Mouse (Mus musculus): ENCODE data around the gene Cep170b. TPM values are rescaled to one million over a fixed set of nuclear protein-coding genes. Genes with fewer than 3 reads are reported as not detected.

The Cep170b gene
- polyA plus RNA-seq, 1 experiment from 2014 or later, result 26.7 TPM

DNA sequence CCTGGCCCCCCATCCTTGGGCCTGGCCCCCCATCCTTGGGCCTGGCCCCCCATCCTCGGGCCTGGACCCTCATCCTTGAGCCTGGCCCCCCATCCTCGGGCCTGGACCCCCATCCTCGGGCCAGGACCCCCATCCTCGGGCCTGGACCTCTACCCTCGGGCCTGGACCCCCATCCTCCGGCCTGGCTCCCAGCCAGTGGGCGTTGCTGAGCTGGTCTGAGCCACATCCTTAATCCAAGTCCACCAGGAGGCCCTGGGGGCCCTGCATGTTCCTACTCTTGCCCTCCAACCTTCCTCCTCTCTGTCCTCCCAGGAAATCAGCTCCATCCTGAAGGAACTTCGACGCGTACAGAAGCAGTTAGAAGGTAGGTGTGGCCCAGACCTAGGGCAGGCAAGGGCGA is 24.0 kb downstream of the Cep170b start:
- ATAC-seq (ENCODE audit: insufficient number of reproducible peaks, low FRiP score, low TSS enrichment, low read depth), result no peak
- 79% methylated on average over 11 of the region's 11 CpGs for WGBS
- Histone ChIP-seq H3K4me3 (no peak overlapping the region), H3K27ac (no peak overlapping the region), H3K36me3 (peaks cover 46% of the 10 kb centered on the region), H3K4me1 (peaks cover 24% of the 10 kb centered on the region), H3K27me3 (no peaks in the 10 kb centered on the region), H3K4me2 (no peak overlapping the region), H3K9me3 (no peaks in the 10 kb centered on the region), H3K9ac (no peak overlapping the region)

DNA sequence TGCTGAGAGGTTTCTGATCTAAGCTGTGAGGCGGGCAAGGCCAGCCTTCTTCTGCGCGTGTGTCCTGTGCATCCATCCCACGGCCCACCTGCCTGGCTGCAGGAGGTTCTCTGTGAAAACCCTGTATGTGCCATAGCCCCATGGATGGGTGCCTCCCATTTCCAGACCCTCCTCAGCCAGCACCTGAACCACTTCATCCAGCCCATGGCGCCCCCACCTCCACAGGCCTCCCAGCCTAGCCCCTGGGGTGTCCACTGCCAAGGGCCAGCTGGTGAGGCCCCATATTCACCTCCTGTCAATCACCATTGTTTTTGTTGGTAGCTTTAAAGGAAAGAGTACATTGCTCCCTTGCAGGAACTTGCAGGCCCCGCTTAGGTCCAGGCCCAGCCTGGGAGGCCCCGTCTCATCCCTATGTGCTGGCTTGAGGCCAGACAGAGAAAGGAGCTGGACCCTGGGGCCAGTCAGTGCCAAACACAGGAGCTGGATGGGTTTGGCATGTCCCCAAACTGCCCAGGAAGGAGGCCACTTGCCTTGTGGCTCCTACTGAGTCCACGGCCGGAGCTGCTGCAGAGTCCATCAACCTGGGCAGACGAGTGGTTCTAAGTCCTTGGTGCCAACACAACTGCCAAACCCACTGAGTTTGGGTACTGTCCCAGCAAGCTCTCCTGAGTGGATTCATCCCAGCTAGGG is 24.8 kb downstream of the Cep170b start:
- Histone ChIP-seq H3K9me3 (no peaks in the 10 kb centered on the region), H3K27ac (no peak overlapping the region), H3K4me2 (no peak overlapping the region), H3K4me1 (peaks cover 24% of the 10 kb centered on the region), H3K36me3 (peaks cover 37% of the 10 kb centered on the region), H3K9ac (no peak overlapping the region), H3K27me3 (no peaks in the 10 kb centered on the region), H3K4me3 (no peak overlapping the region)
- WGBS, result 88% methylated on average over 10 of the region's 10 CpGs
- ATAC-seq (ENCODE audit: insufficient number of reproducible peaks, low FRiP score, low TSS enrichment, low read depth), result no peak

DNA sequence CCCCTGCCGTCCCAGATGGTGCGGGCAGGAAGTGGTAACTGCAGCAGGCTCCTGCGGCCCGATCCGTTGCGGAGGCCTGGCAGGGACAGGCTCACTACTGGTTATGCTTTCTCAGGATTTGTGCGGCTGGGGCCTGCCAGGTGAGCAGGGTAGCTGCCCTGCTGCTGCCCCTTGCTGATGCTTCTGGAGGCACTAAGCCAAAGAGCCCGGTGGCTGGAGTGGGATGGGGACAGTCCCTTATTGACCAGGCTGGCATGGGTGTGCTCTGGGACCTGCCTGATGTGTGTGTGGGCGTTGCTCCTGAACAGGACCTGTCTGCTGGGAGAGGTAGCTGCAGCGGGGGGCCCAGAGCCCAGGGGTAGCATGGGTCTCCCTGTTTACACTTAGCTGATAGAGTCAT is 25.5 kb downstream of the Cep170b start:
- H3K27me3 ChIP-seq, result no peaks in the 10 kb centered on the region
- 81% methylated on average over 10 of the region's 10 CpGs for WGBS
- H3K9ac ChIP-seq, result no peak overlapping the region
- no peak overlapping the region for H3K4me2 ChIP-seq
- H3K4me3 ChIP-seq, result no peak overlapping the region
- H3K27ac ChIP-seq, result no peak overlapping the region
- no peak for ATAC-seq (ENCODE audit: insufficient number of reproducible peaks, low FRiP score, low TSS enrichment, low read depth)
- peaks cover 31% of the 10 kb centered on the region for H3K36me3 ChIP-seq
- H3K4me1 ChIP-seq, result peaks cover 24% of the 10 kb centered on the region
- H3K9me3 ChIP-seq, result no peaks in the 10 kb centered on the region

DNA sequence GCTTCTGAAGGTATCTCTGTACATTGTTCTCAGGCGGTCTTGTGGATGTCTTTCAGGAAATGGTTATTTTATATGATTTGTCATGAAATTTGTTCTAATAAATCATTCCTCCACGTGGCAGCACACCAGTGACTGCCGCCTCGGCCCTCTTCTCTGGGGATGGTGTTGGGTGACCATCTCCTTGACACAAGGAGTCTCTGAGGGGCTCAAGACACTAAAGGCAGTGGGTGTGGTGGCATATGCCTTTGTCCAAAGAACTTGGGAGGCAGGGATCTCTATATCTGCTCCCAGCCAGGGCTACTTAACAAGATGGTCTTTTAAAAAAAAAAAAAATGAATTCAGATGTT is 26.2 kb downstream of the Cep170b start:
- Histone ChIP-seq H3K27ac (no peak overlapping the region), H3K9ac (0 out of 2 replicates have a peak overlapping the region, but pooled peaks have one; percentile 17), H3K9me3 (no peaks in the 10 kb centered on the region), H3K4me3 (no peak overlapping the region), H3K27me3 (no peaks in the 10 kb centered on the region), H3K36me3 (peaks cover 27% of the 10 kb centered on the region), H3K4me2 (no peak overlapping the region), H3K4me1 (peaks cover 24% of the 10 kb centered on the region)
- no peak for ATAC-seq (ENCODE audit: insufficient number of reproducible peaks, low FRiP score, low TSS enrichment, low read depth)
- 66% methylated on average over 4 of the region's 4 CpGs for WGBS

DNA sequence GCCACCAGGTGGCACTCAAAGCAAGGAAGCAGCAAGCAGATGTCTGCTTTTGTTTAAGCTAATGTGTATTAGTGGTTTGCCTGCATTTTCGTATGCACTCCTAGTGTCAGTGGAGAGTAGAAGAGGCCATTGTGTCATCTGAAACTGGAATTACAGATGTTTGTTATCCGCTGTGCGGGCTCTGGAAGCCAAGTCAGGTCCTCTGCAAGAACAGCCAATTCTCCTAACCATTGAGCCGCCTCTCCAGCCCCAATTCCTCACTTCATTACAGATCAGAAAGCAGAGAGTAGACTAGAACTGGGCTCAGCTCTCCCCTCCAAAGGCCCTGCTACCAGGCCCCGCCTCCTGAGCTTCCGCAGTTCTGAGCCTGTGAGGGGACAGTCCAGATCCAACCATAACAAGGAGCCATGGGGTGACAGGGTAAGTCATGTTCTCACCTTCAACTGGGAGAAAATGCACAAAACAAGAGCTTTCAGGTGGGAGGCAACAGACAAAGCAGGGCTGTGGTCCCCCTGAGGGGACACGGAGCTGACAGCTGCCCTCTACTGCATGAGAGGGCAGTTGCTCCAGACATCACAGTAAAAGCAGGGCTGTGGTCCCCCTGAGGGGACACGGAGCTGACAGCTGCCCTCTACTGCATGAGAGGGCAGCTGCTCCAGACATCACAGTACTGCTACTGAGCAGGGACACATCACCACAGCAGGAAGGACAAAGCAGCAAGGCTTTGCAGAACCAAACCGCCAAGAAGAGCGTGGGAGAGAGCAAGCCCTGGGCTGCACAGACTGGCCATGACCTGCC is 26.8 kb downstream of the Cep170b start:
- no peaks in the 10 kb centered on the region for H3K9me3 ChIP-seq

DNA sequence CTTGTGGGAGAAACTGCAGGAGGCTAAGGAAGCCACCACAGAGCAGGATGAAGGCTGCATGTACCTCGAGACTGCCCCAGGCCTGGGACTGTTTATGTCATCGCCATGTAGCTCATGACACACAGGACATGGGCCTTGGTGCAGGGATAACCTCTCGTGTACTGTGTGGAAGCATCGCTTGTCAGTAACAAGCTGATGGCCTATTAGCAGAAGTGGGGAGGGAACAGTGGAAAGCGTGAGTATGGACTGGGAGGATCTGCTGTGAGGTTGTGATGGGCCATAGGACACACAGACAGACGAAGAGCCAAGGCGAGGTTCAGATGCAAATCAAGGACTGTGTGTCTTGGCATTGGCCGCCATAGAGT is 27.3 kb downstream of the Cep170b start:
- H3K27ac ChIP-seq, result no peak overlapping the region
- no peaks in the 10 kb centered on the region for H3K9me3 ChIP-seq
- H3K4me3 ChIP-seq, result no peak overlapping the region
- H3K9ac ChIP-seq, result no peak overlapping the region; the same call in 1 of the 2 replicates
- peaks cover 27% of the 10 kb centered on the region for H3K36me3 ChIP-seq
- WGBS, result 72% methylated on average over 8 of the region's 8 CpGs
- peaks cover 22% of the 10 kb centered on the region for H3K4me1 ChIP-seq
- H3K4me2 ChIP-seq, result no peak overlapping the region
- H3K27me3 ChIP-seq, result no peaks in the 10 kb centered on the region
- ATAC-seq (ENCODE audit: insufficient number of reproducible peaks, low FRiP score, low TSS enrichment, low read depth), result no peak

More for the DNA sequence above, 26.8 kb downstream of the Cep170b start:
- ATAC-seq (ENCODE audit: insufficient number of reproducible peaks, low FRiP score, low TSS enrichment, low read depth), result peak; percentile 20; the same call in 1 of the 2 replicates
- Histone ChIP-seq H3K4me1 (peaks cover 24% of the 10 kb centered on the region), H3K36me3 (peaks cover 27% of the 10 kb centered on the region), H3K4me3 (no peak overlapping the region), H3K4me2 (peak overlapping the region; percentile 10; the same call in 1 of the 2 replicates), H3K27ac (peak overlapping the region; percentile 72), H3K27me3 (no peaks in the 10 kb centered on the region), H3K9ac (peak overlapping the region; percentile 11; the same call in 1 of the 2 replicates)
- 20% methylated on average over 10 of the region's 10 CpGs for WGBS

DNA sequence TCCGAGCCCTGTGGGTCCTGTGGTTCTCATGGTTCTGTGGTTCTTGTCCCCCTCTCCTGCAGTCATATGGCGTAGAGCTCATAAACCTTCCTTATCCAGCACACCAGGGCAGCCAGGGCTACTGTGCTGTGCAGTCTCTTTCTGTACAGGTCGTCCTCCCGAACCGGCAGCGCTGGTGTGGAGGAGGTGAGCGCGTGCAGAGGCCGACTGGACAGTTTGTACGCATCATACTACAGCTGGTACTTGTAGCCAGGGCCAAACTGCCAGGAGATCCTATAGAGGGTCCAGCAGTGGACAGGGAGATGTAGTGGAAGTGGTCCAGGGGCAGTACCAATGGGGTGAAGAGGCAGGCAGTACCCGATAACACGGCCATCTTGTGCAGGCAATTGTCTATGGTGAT is 30.7 kb downstream of the Cep170b start:
- Histone ChIP-seq H3K4me2 (no peak overlapping the region), H3K9ac (no peak overlapping the region), H3K4me3 (no peak overlapping the region), H3K4me1 (peaks cover 10% of the 10 kb centered on the region), H3K36me3 (no peaks in the 10 kb centered on the region), H3K27ac (no peak overlapping the region), H3K9me3 (no peaks in the 10 kb centered on the region), H3K27me3 (no peaks in the 10 kb centered on the region)
- no peak for ATAC-seq (ENCODE audit: insufficient number of reproducible peaks, low FRiP score, low TSS enrichment, low read depth)
- WGBS, result 80% methylated on average over 12 of the region's 12 CpGs

DNA sequence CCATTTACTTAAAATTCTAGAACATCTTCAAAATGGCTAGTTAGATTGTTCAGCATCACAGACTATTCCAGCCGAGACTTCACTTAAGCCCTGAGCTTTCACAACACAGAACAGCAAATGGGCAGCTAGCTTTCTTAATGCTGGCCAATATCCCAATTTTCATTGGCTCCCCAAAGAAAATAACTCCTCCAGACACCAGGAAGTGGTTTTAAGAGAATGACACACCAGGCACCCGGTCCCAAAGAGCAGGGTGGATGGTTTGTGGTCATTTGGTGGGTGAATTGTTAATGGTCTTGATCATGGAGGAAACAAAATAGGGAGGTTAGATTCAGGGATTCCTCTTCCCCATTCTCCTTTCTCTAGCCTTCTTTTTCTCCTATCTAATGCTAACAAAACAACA is 32.1 kb downstream of the Cep170b start:
- no peak overlapping the region for H3K9ac ChIP-seq
- H3K9me3 ChIP-seq, result no peaks in the 10 kb centered on the region
- WGBS, result 38% methylated on average over 2 of the region's 2 CpGs
- H3K4me3 ChIP-seq, result no peak overlapping the region
- H3K27ac ChIP-seq, result no peak overlapping the region
- H3K27me3 ChIP-seq, result no peaks in the 10 kb centered on the region
- H3K4me2 ChIP-seq, result no peak overlapping the region
- peaks cover 3% of the 10 kb centered on the region; the same call in 1 of the 2 replicates for H3K4me1 ChIP-seq
- no peak for ATAC-seq (ENCODE audit: insufficient number of reproducible peaks, low FRiP score, low TSS enrichment, low read depth)
- no peaks in the 10 kb centered on the region for H3K36me3 ChIP-seq

DNA sequence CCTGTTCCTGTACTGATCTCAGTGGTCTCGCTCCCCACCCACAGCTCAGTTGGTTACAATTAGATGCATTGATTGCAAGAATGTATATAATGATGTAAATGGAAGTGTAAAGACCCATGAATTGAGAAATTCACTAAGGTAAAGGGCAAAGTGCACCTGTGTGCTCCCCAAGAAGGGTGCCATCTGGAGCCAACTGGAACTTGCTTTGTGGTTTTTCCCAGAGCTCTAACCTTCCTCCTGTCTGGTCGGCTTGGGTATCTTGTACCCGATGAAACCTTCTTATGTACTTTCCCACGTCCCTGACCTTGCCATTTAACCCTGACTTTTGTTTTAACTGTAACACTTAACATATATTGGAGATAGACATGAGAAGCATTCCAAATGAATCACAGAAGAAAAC is 35.6 kb downstream of the Cep170b start:
- Histone ChIP-seq H3K36me3 (no peaks in the 10 kb centered on the region), H3K9me3 (no peaks in the 10 kb centered on the region), H3K4me1 (no peaks in the 10 kb centered on the region), H3K9ac (no peak overlapping the region), H3K4me3 (no peak overlapping the region), H3K27me3 (no peaks in the 10 kb centered on the region), H3K4me2 (no peak overlapping the region), H3K27ac (no peak overlapping the region)
- 75% methylated on average over 4 of the region's 4 CpGs for WGBS
- ATAC-seq (ENCODE audit: insufficient number of reproducible peaks, low FRiP score, low TSS enrichment, low read depth), result no peak

DNA sequence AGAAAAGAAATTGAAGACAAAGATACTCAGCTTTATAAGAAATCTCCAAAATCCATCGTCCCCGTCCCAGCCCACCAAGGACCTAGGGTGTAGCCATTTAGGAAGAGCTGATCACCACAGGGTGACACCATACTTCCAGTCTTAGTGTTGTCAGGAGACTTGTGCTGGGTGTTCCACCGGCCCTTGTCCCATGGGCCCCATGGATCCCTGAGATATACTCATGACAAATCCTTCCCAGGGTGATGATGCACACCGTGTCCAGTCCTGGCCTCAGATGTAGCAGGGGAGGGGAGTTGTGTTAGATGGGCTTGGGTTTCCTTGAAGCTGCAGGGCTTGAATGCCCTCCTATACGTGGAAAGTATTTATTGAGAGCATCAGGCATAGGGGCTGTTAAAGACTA is 37.6 kb downstream of the Cep170b start:
- Histone ChIP-seq H3K4me3 (no peak overlapping the region), H3K27ac (no peak overlapping the region), H3K36me3 (no peaks in the 10 kb centered on the region), H3K4me2 (no peak overlapping the region), H3K4me1 (no peaks in the 10 kb centered on the region), H3K27me3 (no peaks in the 10 kb centered on the region), H3K9ac (no peak overlapping the region), H3K9me3 (no peaks in the 10 kb centered on the region)
- no peak for ATAC-seq (ENCODE audit: insufficient number of reproducible peaks, low FRiP score, low TSS enrichment, low read depth)
- WGBS, result 85% methylated on average over 5 of the region's 5 CpGs

DNA sequence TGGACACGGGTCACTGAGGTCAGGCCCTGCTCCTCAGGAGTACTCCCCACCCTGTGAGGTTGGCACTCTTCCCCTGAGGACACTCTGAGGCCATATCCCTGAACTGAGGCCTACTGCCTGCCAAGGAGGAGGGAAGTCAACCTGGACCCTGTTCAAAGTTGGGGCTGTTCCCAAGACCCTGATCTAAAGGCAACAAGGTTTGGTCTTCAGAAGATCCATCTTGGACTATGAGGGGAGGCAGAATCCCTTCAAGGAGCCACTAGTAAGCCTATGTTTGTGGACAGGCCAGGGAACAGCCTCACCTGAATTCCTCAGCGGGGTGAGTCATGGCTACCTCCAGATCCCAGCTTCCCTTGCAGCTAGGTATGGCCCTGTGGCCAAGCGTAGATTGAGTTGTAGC is 39.2 kb downstream of the Cep170b start:
- H3K4me3 ChIP-seq, result no peak overlapping the region
- no peaks in the 10 kb centered on the region for H3K36me3 ChIP-seq
- no peak overlapping the region for H3K9ac ChIP-seq
- H3K27me3 ChIP-seq, result no peaks in the 10 kb centered on the region
- 91% methylated on average over 3 of the region's 3 CpGs for WGBS
- no peaks in the 10 kb centered on the region for H3K4me1 ChIP-seq
- H3K27ac ChIP-seq, result no peak overlapping the region
- no peaks in the 10 kb centered on the region for H3K9me3 ChIP-seq
- no peak overlapping the region for H3K4me2 ChIP-seq
- no peak for ATAC-seq (ENCODE audit: insufficient number of reproducible peaks, low FRiP score, low TSS enrichment, low read depth)

DNA sequence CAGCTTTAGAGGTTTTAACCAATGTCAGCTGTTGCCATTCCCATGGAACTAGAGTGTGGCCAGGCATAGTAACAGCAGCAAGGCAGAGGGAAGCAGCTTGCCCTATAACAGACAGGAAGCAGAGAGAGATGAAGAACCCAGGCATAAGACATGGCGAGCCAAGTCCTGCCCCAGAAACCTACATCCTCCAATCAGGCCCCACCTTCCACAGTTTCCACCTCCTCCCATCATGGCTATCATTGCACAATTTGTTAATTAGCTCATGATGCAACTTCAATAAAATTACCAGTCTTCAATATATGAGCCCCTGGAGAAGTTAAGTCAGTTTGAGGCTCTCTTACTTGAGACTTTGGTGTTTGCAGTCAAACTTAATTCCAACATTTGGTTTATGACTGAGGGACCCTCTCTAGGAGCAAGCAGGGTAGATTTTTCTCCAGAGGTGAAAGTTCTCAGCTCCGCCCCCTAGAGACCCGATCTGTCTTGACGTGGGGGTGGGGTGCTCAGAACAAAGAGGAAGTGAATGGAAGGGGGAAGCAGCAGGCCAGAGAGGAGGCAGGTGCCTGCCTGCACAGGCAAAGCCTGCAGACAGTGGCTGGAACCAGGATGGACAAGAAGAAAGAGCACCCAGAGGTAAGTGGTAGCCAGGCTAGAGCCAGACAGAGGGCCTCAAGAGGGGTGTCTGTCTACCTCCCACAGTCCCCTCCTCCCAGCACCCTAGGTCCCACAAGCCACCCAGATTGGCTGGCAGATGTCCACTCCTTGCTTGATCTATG is 40.1 kb downstream of the Cep170b start, which contains the start of gene Pld4:
Gene Pld4, plus strand, starts transcription at position 502 of the 773 bp plus-strand sequence.
- H3K9me3 ChIP-seq, result no peaks in the 10 kb centered on the region
- H3K4me1 ChIP-seq, result no peaks in the 10 kb centered on the region
- H3K36me3 ChIP-seq, result no peaks in the 10 kb centered on the region
- no peak within 1 kb of the TSS for H3K27ac ChIP-seq
- no peak within 1 kb of the TSS for H3K9ac ChIP-seq
- H3K4me3 ChIP-seq, result no peak within 1 kb of the TSS
- 43% methylated on average over 4 of the region's 4 CpGs for WGBS
- H3K27me3 ChIP-seq, result no peaks in the 10 kb centered on the region
- no peak for ATAC-seq (ENCODE audit: insufficient number of reproducible peaks, low FRiP score, low TSS enrichment, low read depth)
- H3K4me2 ChIP-seq, result no peak within 1 kb of the TSS

All from limb, embryonic 15.5 days (tissue).